ENCODE assay signal across 34 mouse cellular contexts in genomic region chr8:105409947-105410346, GRCm38 (mm10). TPM values are rescaled to one million over a fixed set of nuclear protein-coding genes. Genes with fewer than 3 reads are reported as not detected.
A peak's percentile ranks its signal among the peaks of the same experiment; 100 is the strongest.
DNase-seq lines count a peak whose midpoint lies in the region; ATAC-seq and TF ChIP-seq lines count a peak whose summit lies in the region.
"Had no signal": no experiment of that assay in that cellular context is flagged by ENCODE, and none has a peak within 500 bp of the region (broad histone marks: within the 10 kb centered on the region; RNA-seq: fewer than 3 reads in every experiment).

No protein-coding gene starts in this region.

- TF ChIP-seq POLR2A in heart, adult 2 months (IDR thresholded peaks at IDR 0.05; ENCODE audit: insufficient read depth, low read depth, low read length): no peak

- peaks cover 2% of the 10 kb centered on the region; the same call in 1 of the 2 replicates for H3K27me3 ChIP-seq in heart, adult 2 months (ENCODE audit: control insufficient read depth, insufficient read depth, low read length)
- peaks cover 24% of the 10 kb centered on the region for H3K27me3 ChIP-seq in liver, embryonic 11.5 days (replicated peaks; ENCODE audit: control insufficient read depth, insufficient read depth, low read length)
- H3K27me3 ChIP-seq in forebrain, embryonic 10.5 days (ENCODE audit: poor library complexity, severe bottlenecking): peaks cover 32% of the 10 kb centered on the region

- H3K4me2 ChIP-seq in liver, embryonic 11.5 days: no peak overlapping the region
- H3K4me2 ChIP-seq: heart, embryonic 11.5 days; hindbrain, embryonic 14.5 days had no signal

- peaks cover 3% of the 10 kb centered on the region for H3K4me1 ChIP-seq in heart, adult 2 months (ENCODE audit: control insufficient read depth, insufficient read depth, low read length)
- 0 out of 2 replicates have a peak, but pooled peaks cover 2% of the 10 kb centered on the region for H3K4me1 ChIP-seq in liver, embryonic 11.5 days (replicated peaks; ENCODE audit: control insufficient read depth, insufficient read depth, low read length)
- peaks cover 10% of the 10 kb centered on the region for H3K4me1 ChIP-seq in forebrain, embryonic 10.5 days

- intact Hi-C loops in heart, adult 2 months (cut with DNase I): loop anchor here (5.0 kb wide), 2 partner anchors 42 to 142 kb away; no protein-coding TSS in a partner anchor
- intact Hi-C loops in left cerebral cortex, adult 2 months (cut with DNase I): no loop called here
- intact Hi-C loops in left cerebral cortex, postnatal 4 days (cut with DNase I): no loop called here

- no peak for ATAC-seq in liver, embryonic 11.5 days (replicated peaks; ENCODE audit: low FRiP score)
- ATAC-seq: activated CD4-positive, CD25-positive, alpha-beta regulatory T cell, adult 4 months; CD4-positive, CD25-positive, alpha-beta regulatory T cell, adult 4 months; forebrain, embryonic 14.5 days; forebrain, postnatal 0 days had no signal

- 92% methylated on average over 6 of the region's 6 CpGs for WGBS in heart, adult 2 months
- 93% methylated on average over 6 of the region's 6 CpGs for WGBS in liver, embryonic 11.5 days
- 94% methylated on average over 6 of the region's 6 CpGs for WGBS in forebrain, embryonic 10.5 days

- DNase-seq in heart, adult 2 months: peak in 1 of 2 experiments; percentile 9
- no peak for DNase-seq in heart, postnatal 4 days
- no peak for DNase-seq in left cerebral cortex, adult 2 months (ENCODE audit: extremely low spot score in 1 of 2, low spot score in 2 of 2)
- DNase-seq in left cerebral cortex, postnatal 4 days: no peak
- DNase-seq in MN1 (ENCODE audit: low spot score) (peak; percentile 29), adipocyte (ENCODE audit: low spot score) (peak; percentile 45)
- DNase-seq in liver, embryonic 11.5 days (ENCODE audit: low spot score): no peak
- DNase-seq in forebrain, embryonic 10.5 days (ENCODE audit: extremely low spot score, low spot score): no peak
- DNase-seq: adrenal gland, postnatal 10 days; adrenal gland, postnatal 36 days; cerebellum, adult 11-12 months; cerebellum, adult 9-10 months; cerebellum, postnatal 14 days; forebrain, postnatal 0 days; gastrocnemius, postnatal 10 days; gastrocnemius, postnatal 36 days had no signal

- TF ChIP-seq EP300 in heart, adult 2 months (IDR thresholded peaks at IDR 0.05; ENCODE audit: insufficient read depth, low read depth, low read length): no peak

- TF ChIP-seq CTCF in heart, adult 2 months (IDR thresholded peaks at IDR 0.05): peak; percentile 55
- peak; percentile 3 for TF ChIP-seq CTCF in left cerebral cortex, adult 2 months (IDR thresholded peaks at IDR 0.05)

- H3K36me3 ChIP-seq in heart, adult 2 months (ENCODE audit: control insufficient read depth, insufficient read depth, low read length): no peaks in the 10 kb centered on the region
- H3K36me3 ChIP-seq in liver, embryonic 11.5 days (ENCODE audit: control insufficient read depth, insufficient read depth, low read length): no peaks in the 10 kb centered on the region
- no peaks in the 10 kb centered on the region for H3K36me3 ChIP-seq in forebrain, embryonic 10.5 days (replicated peaks)

- H3K9ac ChIP-seq in heart, adult 2 months (ENCODE audit: low read depth, low read length): no peak overlapping the region
- no peak overlapping the region for H3K9ac ChIP-seq in liver, embryonic 11.5 days (ENCODE audit: low read depth, low read length)
- H3K9ac ChIP-seq: forebrain, postnatal 0 days; hindbrain, embryonic 14.5 days had no signal

- H3K79me2 ChIP-seq in heart, adult 2 months (replicated peaks; ENCODE audit: control insufficient read depth, insufficient read depth, low read length): no peaks in the 10 kb centered on the region

- H3K4me3 ChIP-seq in heart, adult 2 months: no peak overlapping the region
- no peak overlapping the region for H3K4me3 ChIP-seq in left cerebral cortex, adult 2 months
- no peak overlapping the region for H3K4me3 ChIP-seq in liver, embryonic 11.5 days (ENCODE audit: low read depth, low read length)
- no peak overlapping the region for H3K4me3 ChIP-seq in forebrain, embryonic 10.5 days

- no peaks in the 10 kb centered on the region for H3K9me3 ChIP-seq in liver, embryonic 11.5 days (ENCODE audit: control insufficient read depth, low read length)
- H3K9me3 ChIP-seq in forebrain, embryonic 10.5 days: no peaks in the 10 kb centered on the region

- H3K27ac ChIP-seq in heart, adult 2 months: no peak overlapping the region
- no peak overlapping the region for H3K27ac ChIP-seq in left cerebral cortex, adult 2 months
- no peak overlapping the region for H3K27ac ChIP-seq in liver, embryonic 11.5 days (ENCODE audit: low read depth, low read length)
- no peak overlapping the region for H3K27ac ChIP-seq in forebrain, embryonic 10.5 days
- H3K27ac ChIP-seq: hindbrain, embryonic 14.5 days had no signal

RNA-seq across cellular contexts. Expression of gene Kctd19, which starts 3.4 kb away (rescaled TPM):
- total RNA-seq in heart, adult 2 months (2021): under 1 TPM; 0.13 to 0.25 TPM
- polyA plus RNA-seq in heart, adult 2 months (2012; rRNA removed): 0.08 and 0.15 TPM in 2 replicates
- total RNA-seq in heart, postnatal 4 days (2021): not detected
- total RNA-seq in left cerebral cortex, adult 2 months (2021): not detected
- not detected for total RNA-seq in left cerebral cortex, postnatal 4 days (2021)
- polyA plus RNA-seq in liver, embryonic 11.5 days (2014; fragmentation: Nextera tagmentation; extraction: Ambion mirVana): not detected in 2 replicates
- polyA plus RNA-seq in forebrain, embryonic 10.5 days (2016; fragmentation: Nextera tagmentation; extraction: Ambion mirVana): not detected in 2 replicates
- total RNA-seq: adrenal gland, postnatal 36 days; gastrocnemius, postnatal 36 days; granulocyte monocyte progenitor cell, adult 5-6 weeks; MEL had no signal
- polyA plus RNA-seq: activated CD4-positive, CD25-positive, alpha-beta regulatory T cell, adult 4 months; CD4-positive, CD25-positive, alpha-beta regulatory T cell, adult 4 months; embryonic facial prominence, embryonic 11.5 days; embryonic facial prominence, embryonic 14.5 days; forebrain, embryonic 11.5 days; frontal cortex, adult 2 months; heart, embryonic 11.5 days; heart, embryonic 14.5 days; heart, postnatal 0 days; hindbrain, embryonic 11.5 days; hindbrain, embryonic 14.5 days; intestine, embryonic 14.5 days had no signal

RNA-seq across cellular contexts. Expression of gene Lrrc36, which starts 3.4 kb away (rescaled TPM):
- under 1 TPM; 0.45 to 0.47 TPM for total RNA-seq in heart, adult 2 months (2021)
- 0.67 and 0.94 TPM in 2 replicates for polyA plus RNA-seq in heart, adult 2 months (2012; rRNA removed)
- under 1 TPM; 0.50 to 0.93 TPM for total RNA-seq in heart, postnatal 4 days (2021)
- under 1 TPM in 1 of 2 experiments, not detected in 1; 0.27 TPM for total RNA-seq in left cerebral cortex, adult 2 months (2021)
- under 1 TPM; 0.40 to 0.64 TPM for total RNA-seq in left cerebral cortex, postnatal 4 days (2021)
- 0.19 TPM in 1 of 2 replicates, not detected in the other for polyA plus RNA-seq in liver, embryonic 11.5 days (2014; fragmentation: Nextera tagmentation; extraction: Ambion mirVana)
- polyA plus RNA-seq in forebrain, embryonic 10.5 days (2016; fragmentation: Nextera tagmentation; extraction: Ambion mirVana): 0.36 and 0.93 TPM in 2 replicates
- total RNA-seq: granulocyte monocyte progenitor cell, adult 5-6 weeks; MEL had no signal
- polyA plus RNA-seq: activated CD4-positive, CD25-positive, alpha-beta regulatory T cell, adult 4 months; C2C12; CD4-positive, CD25-positive, alpha-beta regulatory T cell, adult 4 months; heart, embryonic 11.5 days had no signal

RNA-seq across cellular contexts. Expression of gene Plekhg4, which starts 36.9 kb away (rescaled TPM):
- total RNA-seq in heart, adult 2 months (2021): under 1 TPM in 1 of 2 experiments, not detected in 1; 0.10 TPM
- 0.20 and 0.29 TPM in 2 replicates for polyA plus RNA-seq in heart, adult 2 months (2012; rRNA removed)
- under 1 TPM in 1 of 2 experiments, not detected in 1; 0.17 TPM for total RNA-seq in heart, postnatal 4 days (2021)
- total RNA-seq in left cerebral cortex, adult 2 months (2021): 1 to 10 TPM; 3.7 to 4.5 TPM
- 1 to 10 TPM; 5.4 to 8.3 TPM for total RNA-seq in left cerebral cortex, postnatal 4 days (2021)
- 0.30 TPM in 1 of 2 replicates, not detected in the other for polyA plus RNA-seq in liver, embryonic 11.5 days (2014; fragmentation: Nextera tagmentation; extraction: Ambion mirVana)
- 0.64 and 1.1 TPM in 2 replicates for polyA plus RNA-seq in forebrain, embryonic 10.5 days (2016; fragmentation: Nextera tagmentation; extraction: Ambion mirVana)
- total RNA-seq: granulocyte monocyte progenitor cell, adult 5-6 weeks; heart, adult 8-10 months; heart, postnatal 25 days; MEL had no signal
- polyA plus RNA-seq: CD4-positive, CD25-positive, alpha-beta regulatory T cell, adult 4 months had no signal

Comparison
In these comparisons a context has a peak if more than half of its experiments do, and no peak if none do; other contexts are left out.
1. DNase-seq: peak in MN1 (single experiment) and adipocyte (single experiment); none in heart, postnatal 4 days (single experiment), left cerebral cortex, adult 2 months (0 of 2), left cerebral cortex, postnatal 4 days (single experiment), liver, embryonic 11.5 days (single experiment) and forebrain, embryonic 10.5 days (single experiment).
2. RNA of gene Plekhg4, which starts 36.9 kb away (total RNA-seq): 5.4 to 8.3 TPM in left cerebral cortex, postnatal 4 days and 3.7 to 4.5 TPM in left cerebral cortex, adult 2 months; 0.17 TPM in heart, postnatal 4 days and 0.10 TPM in heart, adult 2 months; every median in the first group is over 4 times any median in the second.